In genomic region chr16:17508031-17508430, GRCm38 (mm10) we compare ENCODE assay signal across 8 mouse cellular contexts. TPM values are rescaled to one million over a fixed set of nuclear protein-coding genes. Genes with fewer than 3 reads are reported as not detected.
DNase-seq lines count a peak whose midpoint lies in the region; ATAC-seq and TF ChIP-seq lines count a peak whose summit lies in the region.
"Not testable (repeated sequence)": the region's sequence is repeated elsewhere in the genome, so short reads cannot be mapped to it uniquely, and the experiment has no call there.

No protein-coding gene starts in this region.

- ATAC-seq in forebrain, embryonic 16.5 days; hindbrain, embryonic 12.5 days (ENCODE audit: low FRiP score); kidney, embryonic 15.5 days (replicated peaks; ENCODE audit: low FRiP score); liver, embryonic 13.5 days (ENCODE audit: low read depth); midbrain, embryonic 13.5 days: not testable (repeated sequence)

- peaks cover 24% of the 10 kb centered on the region for H3K36me3 ChIP-seq in embryonic facial prominence, embryonic 10.5 days (replicated peaks)
- H3K36me3 ChIP-seq in forebrain, embryonic 16.5 days (ENCODE audit: control insufficient read depth, insufficient read depth); spleen, adult 2 months (ENCODE audit: control insufficient read depth, insufficient read depth, low read length): not testable (repeated sequence)
- peaks cover 14% of the 10 kb centered on the region for H3K36me3 ChIP-seq in hindbrain, embryonic 12.5 days
- peaks cover 23% of the 10 kb centered on the region for H3K36me3 ChIP-seq in kidney, embryonic 15.5 days
- peaks cover 17% of the 10 kb centered on the region for H3K36me3 ChIP-seq in liver, embryonic 13.5 days
- peaks cover 20% of the 10 kb centered on the region for H3K36me3 ChIP-seq in midbrain, embryonic 13.5 days

- 31% methylated on average over 3 of the region's 3 CpGs for WGBS in embryonic facial prominence, embryonic 10.5 days
- WGBS in forebrain, embryonic 16.5 days: 29% methylated on average over 3 of the region's 3 CpGs
- WGBS in hindbrain, embryonic 12.5 days: 28% methylated on average over 3 of the region's 3 CpGs
- 33% methylated on average over 3 of the region's 3 CpGs for WGBS in kidney, embryonic 15.5 days
- 23% methylated on average over 3 of the region's 3 CpGs for WGBS in liver, embryonic 13.5 days (ENCODE audit: insufficient replicate concordance)
- WGBS in midbrain, embryonic 13.5 days: 30% methylated on average over 3 of the region's 3 CpGs
- 9% methylated on average over 3 of the region's 3 CpGs for WGBS in spleen, adult 2 months

- H3K4me3 ChIP-seq in embryonic facial prominence, embryonic 10.5 days: peak overlapping the region; percentile 77
- H3K4me3 ChIP-seq in forebrain, embryonic 16.5 days (replicated peaks; ENCODE audit: low read length): peak overlapping the region; percentile 88
- peak overlapping the region; percentile 69 for H3K4me3 ChIP-seq in hindbrain, embryonic 12.5 days
- H3K4me3 ChIP-seq in kidney, embryonic 15.5 days (replicated peaks): peak overlapping the region; percentile 83
- peak overlapping the region; percentile 76 for H3K4me3 ChIP-seq in liver, embryonic 13.5 days (replicated peaks)
- peak overlapping the region; percentile 80 for H3K4me3 ChIP-seq in midbrain, embryonic 13.5 days (replicated peaks)
- H3K4me3 ChIP-seq in spleen, adult 2 months (ENCODE audit: extremely low read depth, insufficient read depth, insufficient read length): peak overlapping the region; percentile 79; the same call in 1 of the 2 replicates

- not testable (repeated sequence) for H3K27me3 ChIP-seq in embryonic facial prominence, embryonic 10.5 days (replicated peaks; ENCODE audit: low read depth, poor library complexity, severe bottlenecking); forebrain, embryonic 16.5 days (replicated peaks; ENCODE audit: control insufficient read depth, insufficient read depth, low read length); hindbrain, embryonic 12.5 days; kidney, embryonic 15.5 days; midbrain, embryonic 13.5 days; spleen, adult 2 months (ENCODE audit: control insufficient read depth, insufficient read depth, low read length)
- peaks cover 24% of the 10 kb centered on the region for H3K27me3 ChIP-seq in liver, embryonic 13.5 days

- H3K9me3 ChIP-seq in embryonic facial prominence, embryonic 10.5 days; forebrain, embryonic 16.5 days (ENCODE audit: control insufficient read depth, low read length); hindbrain, embryonic 12.5 days (replicated peaks); kidney, embryonic 15.5 days (replicated peaks); liver, embryonic 13.5 days (replicated peaks); midbrain, embryonic 13.5 days: not testable (repeated sequence)

- H3K9ac ChIP-seq in forebrain, embryonic 16.5 days (replicated peaks; ENCODE audit: low read depth, low read length): peak overlapping the region; percentile 90
- H3K9ac ChIP-seq in hindbrain, embryonic 12.5 days: peak overlapping the region; percentile 77
- peak overlapping the region; percentile 90 for H3K9ac ChIP-seq in kidney, embryonic 15.5 days
- peak overlapping the region; percentile 75 for H3K9ac ChIP-seq in liver, embryonic 13.5 days
- H3K9ac ChIP-seq in midbrain, embryonic 13.5 days (replicated peaks): peak overlapping the region; percentile 87

- peaks cover 16% of the 10 kb centered on the region for H3K4me1 ChIP-seq in embryonic facial prominence, embryonic 10.5 days
- peaks cover 16% of the 10 kb centered on the region for H3K4me1 ChIP-seq in forebrain, embryonic 16.5 days (replicated peaks; ENCODE audit: control insufficient read depth, insufficient read depth, low read length)
- H3K4me1 ChIP-seq in hindbrain, embryonic 12.5 days: peaks cover 13% of the 10 kb centered on the region
- peaks cover 21% of the 10 kb centered on the region for H3K4me1 ChIP-seq in kidney, embryonic 15.5 days
- H3K4me1 ChIP-seq in liver, embryonic 13.5 days (replicated peaks): peaks cover 33% of the 10 kb centered on the region
- peaks cover 23% of the 10 kb centered on the region for H3K4me1 ChIP-seq in midbrain, embryonic 13.5 days (replicated peaks)
- H3K4me1 ChIP-seq in spleen, adult 2 months (ENCODE audit: control insufficient read depth, insufficient read depth, insufficient read length): not testable (repeated sequence)

- peak overlapping the region; percentile 88 for H3K27ac ChIP-seq in embryonic facial prominence, embryonic 10.5 days (replicated peaks)
- peak overlapping the region; percentile 85 for H3K27ac ChIP-seq in forebrain, embryonic 16.5 days (ENCODE audit: low read length)
- H3K27ac ChIP-seq in hindbrain, embryonic 12.5 days: peak overlapping the region; percentile 90
- H3K27ac ChIP-seq in kidney, embryonic 15.5 days: peak overlapping the region; percentile 97
- peak overlapping the region; percentile 91 for H3K27ac ChIP-seq in liver, embryonic 13.5 days
- H3K27ac ChIP-seq in midbrain, embryonic 13.5 days: peak overlapping the region; percentile 93
- H3K27ac ChIP-seq in spleen, adult 2 months (ENCODE audit: insufficient read depth, low read length): peak overlapping the region; percentile 77; the same call in 1 of the 2 replicates

- H3K4me2 ChIP-seq in forebrain, embryonic 16.5 days (ENCODE audit: low read length): peak overlapping the region; percentile 79
- H3K4me2 ChIP-seq in hindbrain, embryonic 12.5 days (replicated peaks): peak overlapping the region; percentile 82
- peak overlapping the region; percentile 71 for H3K4me2 ChIP-seq in kidney, embryonic 15.5 days
- peak overlapping the region; percentile 74 for H3K4me2 ChIP-seq in liver, embryonic 13.5 days
- H3K4me2 ChIP-seq in midbrain, embryonic 13.5 days (replicated peaks): peak overlapping the region; percentile 87

- DNase-seq in CD4-positive, CD25-positive, alpha-beta regulatory T cell, adult 2 months (ENCODE audit: low read depth, low spot score): peak; percentile 29
- not testable (repeated sequence) for DNase-seq in embryonic facial prominence, embryonic 10.5 days (ENCODE audit: low spot score); liver, embryonic 13.5 days; spleen, adult 2 months (ENCODE audit: low read depth in 1 of 2, low spot score in 2 of 2)

- TF ChIP-seq CTCF in spleen, adult 2 months (IDR thresholded peaks at IDR 0.05; ENCODE audit: extremely low read depth, insufficient read depth, insufficient read length, insufficient replicate concordance): not testable (repeated sequence)

- not testable (repeated sequence) for TF ChIP-seq POLR2A in spleen, adult 2 months (IDR thresholded peaks at IDR 0.05; ENCODE audit: low read depth, low read length)

RNA-seq across cellular contexts. Expression of gene Lztr1, which starts 0.5 kb away (rescaled TPM):
- polyA plus RNA-seq in embryonic facial prominence, embryonic 10.5 days (2016; fragmentation: Nextera tagmentation; extraction: Ambion mirVana): 84.2 and 87.5 TPM in 2 replicates
- 130 and 150 TPM in 2 replicates for polyA plus RNA-seq in forebrain, embryonic 16.5 days (2015; fragmentation: Nextera tagmentation; extraction: Ambion mirVana)
- polyA plus RNA-seq in hindbrain, embryonic 12.5 days (2016; fragmentation: Nextera tagmentation; extraction: Ambion mirVana): 113 and 121 TPM in 2 replicates
- polyA plus RNA-seq in kidney, embryonic 15.5 days (2015; fragmentation: Nextera tagmentation; extraction: Ambion mirVana): 83.3 and 96.0 TPM in 2 replicates
- 22.6 and 24.0 TPM in 2 replicates for polyA plus RNA-seq in liver, embryonic 13.5 days (2015; fragmentation: Nextera tagmentation; extraction: Ambion mirVana)
- 124 and 133 TPM in 2 replicates for polyA plus RNA-seq in midbrain, embryonic 13.5 days (2015; fragmentation: Nextera tagmentation; extraction: Ambion mirVana)
- 110 and 149 TPM in 2 replicates for polyA plus RNA-seq in spleen, adult 2 months (2012; rRNA removed)

RNA-seq across cellular contexts. Expression of gene Aifm3, which starts 18.6 kb away (rescaled TPM):
- 0.75 and 1.1 TPM in 2 replicates for polyA plus RNA-seq in embryonic facial prominence, embryonic 10.5 days (2016; fragmentation: Nextera tagmentation; extraction: Ambion mirVana)
- 9.5 and 12.6 TPM in 2 replicates for polyA plus RNA-seq in forebrain, embryonic 16.5 days (2015; fragmentation: Nextera tagmentation; extraction: Ambion mirVana)
- polyA plus RNA-seq in hindbrain, embryonic 12.5 days (2016; fragmentation: Nextera tagmentation; extraction: Ambion mirVana): 3.0 and 4.5 TPM in 2 replicates
- 1.8 and 2.1 TPM in 2 replicates for polyA plus RNA-seq in kidney, embryonic 15.5 days (2015; fragmentation: Nextera tagmentation; extraction: Ambion mirVana)
- polyA plus RNA-seq in liver, embryonic 13.5 days (2015; fragmentation: Nextera tagmentation; extraction: Ambion mirVana): 0.76 and 1.2 TPM in 2 replicates
- 7.9 and 10.6 TPM in 2 replicates for polyA plus RNA-seq in midbrain, embryonic 13.5 days (2015; fragmentation: Nextera tagmentation; extraction: Ambion mirVana)
- 0.23 TPM in 2 replicates for polyA plus RNA-seq in spleen, adult 2 months (2012; rRNA removed)

RNA-seq across cellular contexts. Expression of gene Thap7, which starts 22.9 kb away (rescaled TPM):
- 49.4 and 52.2 TPM in 2 replicates for polyA plus RNA-seq in embryonic facial prominence, embryonic 10.5 days (2016; fragmentation: Nextera tagmentation; extraction: Ambion mirVana)
- polyA plus RNA-seq in forebrain, embryonic 16.5 days (2015; fragmentation: Nextera tagmentation; extraction: Ambion mirVana): 66.3 and 66.5 TPM in 2 replicates
- polyA plus RNA-seq in hindbrain, embryonic 12.5 days (2016; fragmentation: Nextera tagmentation; extraction: Ambion mirVana): 57.7 and 66.5 TPM in 2 replicates
- polyA plus RNA-seq in kidney, embryonic 15.5 days (2015; fragmentation: Nextera tagmentation; extraction: Ambion mirVana): 51.9 and 55.2 TPM in 2 replicates
- polyA plus RNA-seq in liver, embryonic 13.5 days (2015; fragmentation: Nextera tagmentation; extraction: Ambion mirVana): 30.1 and 32.0 TPM in 2 replicates
- 61.7 and 65.0 TPM in 2 replicates for polyA plus RNA-seq in midbrain, embryonic 13.5 days (2015; fragmentation: Nextera tagmentation; extraction: Ambion mirVana)
- polyA plus RNA-seq in spleen, adult 2 months (2012; rRNA removed): 56.2 and 81.6 TPM in 2 replicates

RNA-seq across cellular contexts. Expression of gene Lrrc74b, which starts 53.0 kb away (rescaled TPM):
- 0.10 TPM in 1 of 2 replicates, not detected in the other for polyA plus RNA-seq in embryonic facial prominence, embryonic 10.5 days (2016; fragmentation: Nextera tagmentation; extraction: Ambion mirVana)
- 0.38 and 1.0 TPM in 2 replicates for polyA plus RNA-seq in forebrain, embryonic 16.5 days (2015; fragmentation: Nextera tagmentation; extraction: Ambion mirVana)
- 1.1 and 1.3 TPM in 2 replicates for polyA plus RNA-seq in hindbrain, embryonic 12.5 days (2016; fragmentation: Nextera tagmentation; extraction: Ambion mirVana)
- 0.23 and 0.24 TPM in 2 replicates for polyA plus RNA-seq in kidney, embryonic 15.5 days (2015; fragmentation: Nextera tagmentation; extraction: Ambion mirVana)
- polyA plus RNA-seq in liver, embryonic 13.5 days (2015; fragmentation: Nextera tagmentation; extraction: Ambion mirVana): not detected in 2 replicates
- polyA plus RNA-seq in midbrain, embryonic 13.5 days (2015; fragmentation: Nextera tagmentation; extraction: Ambion mirVana): 0.28 and 0.55 TPM in 2 replicates
- polyA plus RNA-seq in spleen, adult 2 months (2012; rRNA removed): not detected in 2 replicates

RNA-seq across cellular contexts. Expression of gene P2rx6, which starts 53.7 kb away (rescaled TPM):
- 0.21 and 0.24 TPM in 2 replicates for polyA plus RNA-seq in embryonic facial prominence, embryonic 10.5 days (2016; fragmentation: Nextera tagmentation; extraction: Ambion mirVana)
- 1.5 and 1.6 TPM in 2 replicates for polyA plus RNA-seq in forebrain, embryonic 16.5 days (2015; fragmentation: Nextera tagmentation; extraction: Ambion mirVana)
- 1.8 and 2.2 TPM in 2 replicates for polyA plus RNA-seq in hindbrain, embryonic 12.5 days (2016; fragmentation: Nextera tagmentation; extraction: Ambion mirVana)
- 0.82 and 1.2 TPM in 2 replicates for polyA plus RNA-seq in kidney, embryonic 15.5 days (2015; fragmentation: Nextera tagmentation; extraction: Ambion mirVana)
- 0.09 TPM in 1 of 2 replicates, not detected in the other for polyA plus RNA-seq in liver, embryonic 13.5 days (2015; fragmentation: Nextera tagmentation; extraction: Ambion mirVana)
- 1.0 and 1.3 TPM in 2 replicates for polyA plus RNA-seq in midbrain, embryonic 13.5 days (2015; fragmentation: Nextera tagmentation; extraction: Ambion mirVana)
- 0.15 and 0.33 TPM in 2 replicates for polyA plus RNA-seq in spleen, adult 2 months (2012; rRNA removed)
